Mouse (Mus musculus) lung, embryonic 14.5 days (tissue): ENCODE results near the gene Gm4779. TPM values are rescaled to one million over a fixed set of nuclear protein-coding genes. Genes with fewer than 3 reads are reported as not detected.

Source experiments
- ATAC-seq: fragments of 200-750 bp; cut with Nextera tagmentation; 2 replicates; pipeline ENCODE4 v1.8.0; 2017; ENCODE audit warnings: mild to moderate bottlenecking, moderate TSS enrichment, moderate library complexity; ENCODE audit not compliant: insufficient read depth
- DNase-seq: peaks from one replicate; pipeline ENCODE4 v3.0.0-alpha.2; 2015
- H3K27ac ChIP-seq: fragments of 300-500 bp; sonication (generic); 2 replicates; pipeline ENCODE4 v1.5.1; 2014; ENCODE audit warnings: low read depth, mild to moderate bottlenecking, moderate library complexity
- H3K27me3 ChIP-seq: fragments of 300-500 bp; sonication (generic); 2 replicates; pipeline ENCODE4 v1.6.1; 2014; ENCODE audit warnings: low read length, control low read depth; ENCODE audit not compliant: insufficient read depth
- H3K36me3 ChIP-seq: fragments of 300-500 bp; sonication (generic); 2 replicates; pipeline ENCODE4 v1.6.1; 2014; ENCODE audit warnings: control low read depth; ENCODE audit not compliant: insufficient read depth
- H3K4me1 ChIP-seq: fragments of 300-500 bp; sonication (generic); 2 replicates; pipeline ENCODE4 v1.6.1; 2014; ENCODE audit warnings: antibody characterized with exemption, control low read depth; ENCODE audit not compliant: insufficient read depth
- H3K4me2 ChIP-seq: fragments of 300-500 bp; sonication (generic); 2 replicates; pipeline ENCODE4 v1.6.1; 2014; ENCODE audit warnings: mild to moderate bottlenecking
- H3K4me3 ChIP-seq: fragments of 300-500 bp; sonication (generic); 2 replicates; pipeline ENCODE4 v1.5.1; 2014; ENCODE audit warnings: low read depth, low read length
- H3K9ac ChIP-seq: fragments of 300-500 bp; sonication (generic); 2 replicates; pipeline ENCODE4 v1.6.1; 2014
- H3K9me3 ChIP-seq: fragments of 300-500 bp; sonication (generic); 2 replicates; pipeline ENCODE4 v1.6.1; 2016; ENCODE audit warnings: low read depth, low read length, control low read depth
- CTCF ChIP-seq: IDR thresholded peaks from 2 replicates; pipeline ENCODE4 v1.5.1; 2016; ENCODE audit warnings: antibody characterized with exemption, low read depth
- WGBS: fragments of 180-500 bp; shearing (Covaris S2); extraction: QIAGEN DNeasy Blood & Tissue Kit; methylation state at CpG from one replicate; pipeline ENCODE4 v1.1.7; 2014; 5-methylcytosine and 5-hydroxymethylcytosine counted together
- polyA plus RNA-seq: library from polyadenylated mRNA; unstranded; fragments of >200 nt; fragmentation: Nextera tagmentation; extraction: Ambion mirVana; gene quantifications from 2 replicates; pipeline ENCODE4 v1.2.1, GENCODE M21; 2014

Gene Gm4779
- polyA plus RNA-seq, 1 experiment from 2014 or later = not detected

DNA sequence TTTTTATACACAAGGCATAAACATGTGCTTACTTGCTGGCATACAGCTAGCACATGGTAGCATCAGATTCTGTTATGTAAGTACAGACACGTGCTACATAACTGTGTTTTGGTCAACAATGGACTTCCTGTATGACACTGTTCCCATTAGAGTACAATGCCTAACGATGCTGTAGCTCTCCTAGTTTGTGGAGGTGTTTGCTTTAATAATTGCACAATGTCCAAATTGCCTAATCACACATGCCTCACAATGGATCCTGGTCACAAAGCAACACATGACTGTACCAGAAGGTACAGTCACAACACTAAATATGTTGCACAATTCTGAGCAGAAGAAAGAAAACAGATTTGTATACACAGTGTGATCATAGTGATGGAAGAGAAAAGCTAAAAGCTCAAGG is 24.7 kb downstream of the Gm4779 start:
- Histone ChIP-seq H3K9me3 (no peaks in the 10 kb centered on the region), H3K4me3 (no peak overlapping the region), H3K9ac (no peak overlapping the region), H3K36me3 (no peaks in the 10 kb centered on the region), H3K4me1 (no peaks in the 10 kb centered on the region), H3K27ac (no peak overlapping the region), H3K4me2 (no peak overlapping the region), H3K27me3 (no peaks in the 10 kb centered on the region)
- 50% methylated on average over 2 of the region's 2 CpGs for WGBS
- TF ChIP-seq CTCF = no peak
- DNase-seq (no peak), ATAC-seq (no peak)

DNA sequence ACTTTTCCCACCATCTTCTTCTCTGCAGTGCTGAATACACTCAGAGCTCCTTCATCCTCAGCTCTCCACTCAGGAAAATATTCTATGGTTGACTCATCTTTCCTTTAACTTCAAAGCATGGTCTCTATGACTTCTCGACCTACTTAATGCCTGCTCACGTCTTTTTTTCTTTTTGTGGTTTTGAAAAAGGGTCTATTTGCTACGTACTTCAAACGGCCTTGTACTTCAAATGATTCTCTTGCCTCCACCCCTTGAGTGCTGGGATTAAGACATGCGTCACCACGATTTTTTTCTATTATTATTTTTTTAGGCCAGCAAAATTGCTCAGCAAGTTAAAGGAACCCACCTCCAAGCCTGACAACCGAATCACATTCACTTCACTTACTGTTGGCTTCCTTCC is 26.9 kb downstream of the Gm4779 start:
- 30% methylated on average over 7 of the region's 7 CpGs for WGBS
- DNase-seq (no peak), ATAC-seq (no peak)
- no peaks in the 10 kb centered on the region for H3K27me3 ChIP-seq
- H3K9me3 ChIP-seq = no peaks in the 10 kb centered on the region
- no peak overlapping the region for H3K4me2 ChIP-seq
- TF ChIP-seq CTCF = no peak
- no peaks in the 10 kb centered on the region for H3K4me1 ChIP-seq
- H3K9ac ChIP-seq = no peak overlapping the region
- H3K27ac ChIP-seq = no peak overlapping the region
- H3K4me3 ChIP-seq = no peak overlapping the region
- H3K36me3 ChIP-seq = no peaks in the 10 kb centered on the region

DNA sequence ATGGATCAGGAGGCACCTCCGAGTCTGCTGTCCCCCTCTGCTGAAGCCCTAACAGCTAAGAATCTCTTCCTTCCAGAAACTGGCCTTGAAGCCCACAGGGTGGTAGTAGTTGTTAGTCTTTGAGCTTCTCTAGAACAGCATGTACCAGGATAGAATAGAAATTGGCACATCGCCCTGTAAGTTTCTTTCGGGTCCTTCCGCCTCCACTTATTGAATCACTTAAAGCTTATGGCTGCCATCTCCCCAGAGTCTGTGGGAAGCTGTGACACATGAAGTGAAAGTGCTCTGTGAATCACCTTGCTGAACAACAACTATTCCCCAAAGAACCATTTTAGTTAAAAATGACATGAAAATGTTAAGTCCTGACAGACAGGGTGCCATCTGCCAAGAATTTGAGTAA is 29.1 kb downstream of the Gm4779 start:
- Histone ChIP-seq H3K4me1 (no peaks in the 10 kb centered on the region), H3K4me3 (no peak overlapping the region), H3K4me2 (no peak overlapping the region), H3K9me3 (no peaks in the 10 kb centered on the region), H3K27ac (no peak overlapping the region), H3K27me3 (no peaks in the 10 kb centered on the region), H3K9ac (no peak overlapping the region), H3K36me3 (no peaks in the 10 kb centered on the region)
- ATAC-seq (no peak), DNase-seq (no peak)
- TF ChIP-seq CTCF = no peak
- 71% methylated on average over 4 of the region's 4 CpGs for WGBS

DNA sequence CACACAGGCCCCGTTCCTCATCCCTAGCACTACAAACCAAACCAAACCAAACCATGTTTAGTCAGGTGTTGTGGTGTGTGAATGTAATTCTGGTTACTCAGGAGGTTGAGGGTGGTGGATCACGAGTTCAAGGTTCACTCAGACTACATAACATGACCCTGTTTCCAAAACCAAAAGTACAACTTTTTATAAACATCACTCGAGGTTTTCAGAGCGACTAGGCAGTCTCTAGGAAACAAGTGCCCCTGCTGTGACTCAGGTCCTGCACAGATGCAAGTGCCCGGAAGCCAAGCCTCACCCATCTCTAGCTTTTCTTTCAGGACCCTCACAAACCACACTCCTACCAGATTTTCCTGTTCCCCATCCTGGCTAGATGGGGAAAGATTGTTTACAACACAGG is 29.6 kb downstream of the Gm4779 start:
- ATAC-seq = no peak
- H3K4me1 ChIP-seq = no peaks in the 10 kb centered on the region
- no peak overlapping the region for H3K4me2 ChIP-seq
- H3K9me3 ChIP-seq = no peaks in the 10 kb centered on the region
- no peak overlapping the region for H3K27ac ChIP-seq
- H3K9ac ChIP-seq = no peak overlapping the region
- H3K36me3 ChIP-seq = no peaks in the 10 kb centered on the region
- WGBS = 57% methylated on average over 5 of the region's 5 CpGs
- no peak for DNase-seq
- no peak for TF ChIP-seq CTCF
- no peak overlapping the region for H3K4me3 ChIP-seq
- no peaks in the 10 kb centered on the region for H3K27me3 ChIP-seq

DNA sequence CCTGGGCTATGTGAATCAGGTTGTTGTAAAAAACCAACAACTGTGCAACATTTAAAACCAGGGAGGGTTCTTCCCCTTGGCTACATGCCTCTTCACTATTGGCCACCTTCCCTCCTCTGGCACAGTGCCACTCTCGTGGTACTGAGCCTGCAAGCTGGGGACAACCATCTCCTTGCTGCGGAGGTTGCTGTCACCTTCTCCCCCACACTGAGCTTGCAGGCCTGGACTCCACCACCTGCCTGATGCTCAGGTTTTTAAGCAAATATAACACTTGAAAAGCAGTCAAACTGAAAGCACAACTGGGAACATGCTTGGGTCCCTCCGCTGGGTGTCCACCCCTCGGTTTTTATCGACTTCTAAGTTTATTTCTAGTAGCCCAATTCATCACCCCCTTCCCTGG is 39.7 kb downstream of the Gm4779 start:
- TF ChIP-seq CTCF = no peak
- Histone ChIP-seq H3K36me3 (no peaks in the 10 kb centered on the region), H3K4me2 (no peak overlapping the region), H3K4me3 (no peak overlapping the region), H3K9me3 (no peaks in the 10 kb centered on the region), H3K27ac (no peak overlapping the region), H3K27me3 (no peaks in the 10 kb centered on the region), H3K9ac (no peak overlapping the region), H3K4me1 (no peaks in the 10 kb centered on the region)
- ATAC-seq (no peak), DNase-seq (peak; percentile 32)
- WGBS = 39% methylated on average over 5 of the region's 5 CpGs

DNA sequence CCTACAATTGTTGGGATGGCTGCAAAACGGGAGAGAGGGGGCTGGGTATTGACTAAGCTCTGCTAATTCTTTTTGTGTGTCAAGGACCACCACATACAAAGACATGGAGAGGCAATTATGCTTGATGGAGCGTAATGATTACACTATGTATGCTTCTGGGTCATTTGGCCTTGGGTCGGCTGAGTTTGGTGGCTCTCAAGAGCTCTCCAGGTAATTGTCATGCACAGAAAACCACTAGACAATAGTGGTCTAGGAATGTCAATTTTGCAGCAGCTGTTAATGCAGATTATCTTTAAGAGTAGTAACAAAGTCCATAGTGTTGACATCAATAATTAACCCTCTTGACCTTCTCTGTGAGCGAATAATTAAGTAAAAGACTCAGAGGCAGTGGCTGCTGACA is 44.1 kb downstream of the Gm4779 start:
- WGBS = 63% methylated on average over 4 of the region's 4 CpGs
- no peak for TF ChIP-seq CTCF
- Histone ChIP-seq H3K27me3 (no peaks in the 10 kb centered on the region), H3K9ac (no peak overlapping the region), H3K36me3 (no peaks in the 10 kb centered on the region), H3K4me2 (no peak overlapping the region), H3K9me3 (no peaks in the 10 kb centered on the region), H3K27ac (no peak overlapping the region), H3K4me3 (no peak overlapping the region), H3K4me1 (no peaks in the 10 kb centered on the region)
- ATAC-seq (no peak), DNase-seq (no peak)

DNA sequence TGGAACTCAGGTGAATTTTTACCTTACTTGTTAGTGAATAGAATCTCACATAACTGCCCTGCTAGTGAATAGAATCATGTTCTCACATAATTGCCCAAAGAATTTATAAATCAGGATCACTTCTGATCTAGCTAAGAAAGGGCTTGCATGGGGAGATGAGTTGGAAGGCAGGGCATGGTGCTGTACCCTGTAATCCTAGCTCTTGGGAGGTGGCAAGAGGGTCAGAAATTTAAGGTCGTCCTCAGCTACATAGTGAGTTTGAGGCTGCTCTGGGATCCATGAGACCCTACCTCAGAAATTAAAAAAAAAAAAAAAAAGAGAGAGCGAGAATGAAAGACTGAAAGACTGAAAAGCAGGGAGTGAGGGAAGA is 53.2 kb downstream of the Gm4779 start:
- WGBS = 56% methylated on average over 1 of the region's 2 CpGs
- no peak for DNase-seq
- no peaks in the 10 kb centered on the region for H3K36me3 ChIP-seq
- no peak overlapping the region for H3K9ac ChIP-seq
- H3K4me3 ChIP-seq = no peak overlapping the region
- no peak for ATAC-seq
- no peaks in the 10 kb centered on the region for H3K9me3 ChIP-seq
- H3K27me3 ChIP-seq = no peaks in the 10 kb centered on the region
- no peaks in the 10 kb centered on the region for H3K4me1 ChIP-seq
- no peak overlapping the region for H3K27ac ChIP-seq
- TF ChIP-seq CTCF = no peak
- no peak overlapping the region for H3K4me2 ChIP-seq
